Mouse (Mus musculus): ENCODE data around the gene Gm5741. TPM values are rescaled to one million over a fixed set of nuclear protein-coding genes. Genes with fewer than 3 reads are reported as not detected.

Gm5741 gene
- polyA plus RNA-seq (2016; fragmentation: Nextera tagmentation; extraction: Ambion mirVana): 0.85 and 1.2 TPM in 2 replicates

- Histone ChIP-seq H3K4me1 (peaks cover 12% of the 10 kb centered on the region), H3K9me3 (replicated peaks) (no peaks in the 10 kb centered on the region), H3K9ac (no peak within 1 kb of the TSS), H3K36me3 (peaks cover 40% of the 10 kb centered on the region), H3K27me3 (no peaks in the 10 kb centered on the region), H3K4me3 (no peak within 1 kb of the TSS), H3K4me2 (replicated peaks) (no peak within 1 kb of the TSS), H3K27ac (no peak within 1 kb of the TSS)
- ATAC-seq (ENCODE audit: low FRiP score): no peak
These were observed at the start of gene Gm5741 for GRCm38 (mm10) chr8:85067982-85068381. TSS of gene Gm5741 (minus strand) at chr8:85067982.

DNA sequence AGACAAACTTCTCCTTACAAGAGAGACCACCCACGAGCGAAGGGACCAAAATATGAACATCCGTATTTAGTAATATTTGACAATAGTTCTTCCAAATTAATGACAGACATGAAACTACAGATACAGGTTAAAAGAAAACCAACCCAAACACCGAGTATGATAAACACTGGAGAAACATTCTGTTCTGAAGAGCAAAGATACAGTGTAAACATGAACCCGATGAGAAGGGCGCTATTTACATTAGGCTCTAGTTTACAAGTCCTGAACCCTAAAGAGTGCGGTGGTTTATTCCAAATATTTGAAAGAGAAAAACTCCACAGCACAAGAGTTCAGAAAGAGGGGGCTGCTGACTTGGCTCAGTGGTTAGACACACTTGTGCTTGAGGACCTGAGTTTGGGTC is 49.2 kb upstream of the Gm5741 start:
- H3K9ac ChIP-seq: no peak overlapping the region

DNA sequence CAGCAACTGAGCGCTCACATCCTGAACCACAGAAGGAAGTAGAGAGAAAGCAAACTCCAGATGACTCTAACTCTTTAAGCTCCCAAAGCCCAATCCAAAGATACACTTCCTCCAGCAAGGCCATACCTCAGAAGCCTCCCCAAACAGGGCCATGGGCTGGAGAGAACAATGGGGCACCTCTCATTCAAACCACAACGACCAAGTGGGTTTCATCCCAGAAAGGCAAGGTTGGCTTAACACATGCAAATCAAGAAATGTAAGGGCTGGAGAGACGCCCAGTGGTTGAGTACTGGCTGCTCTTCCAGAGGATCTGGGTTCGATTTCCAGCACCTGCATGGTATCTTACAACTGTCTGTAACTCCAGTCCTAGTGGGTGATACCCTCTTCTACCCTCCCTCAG is 47.7 kb upstream of the Gm5741 start:
- Histone ChIP-seq H3K9me3 (replicated peaks) (no peaks in the 10 kb centered on the region), H3K27me3 (no peaks in the 10 kb centered on the region), H3K36me3 (peaks cover 13% of the 10 kb centered on the region), H3K27ac (no peak overlapping the region), H3K4me3 (no peak overlapping the region), H3K4me2 (replicated peaks) (no peak overlapping the region), H3K9ac (no peak overlapping the region), H3K4me1 (no peaks in the 10 kb centered on the region; the same call in 1 of the 2 replicates)
- 72% methylated on average over 4 of the region's 4 CpGs for WGBS
- no peak for ATAC-seq (ENCODE audit: low FRiP score)

More for the DNA sequence above, 49.2 kb upstream of the Gm5741 start:
- H3K9me3 ChIP-seq (replicated peaks): no peaks in the 10 kb centered on the region
- H3K27me3 ChIP-seq: no peaks in the 10 kb centered on the region
- no peak overlapping the region for H3K27ac ChIP-seq
- H3K4me1 ChIP-seq: no peaks in the 10 kb centered on the region; the same call in 1 of the 2 replicates
- no peak overlapping the region for H3K4me2 ChIP-seq (replicated peaks)
- no peak overlapping the region for H3K4me3 ChIP-seq
- whole genome bisulfite sequencing: 87% methylated on average over 7 of the region's 7 CpGs
- no peak for ATAC-seq (ENCODE audit: low FRiP score)
- H3K36me3 ChIP-seq: no peaks in the 10 kb centered on the region

GRCm38 (mm10) chr8:85113241-85113640 is 45.5 kb upstream of the Gm5741 start:
- Histone ChIP-seq H3K4me1 (no peaks in the 10 kb centered on the region), H3K9ac (no peak overlapping the region), H3K4me3 (no peak overlapping the region), H3K4me2 (replicated peaks) (no peak overlapping the region), H3K27me3 (no peaks in the 10 kb centered on the region), H3K27ac (no peak overlapping the region), H3K9me3 (replicated peaks) (no peaks in the 10 kb centered on the region), H3K36me3 (peaks cover 28% of the 10 kb centered on the region)
- no peak for ATAC-seq (ENCODE audit: low FRiP score)
- 95% methylated on average over 10 of the region's 10 CpGs for WGBS

DNA sequence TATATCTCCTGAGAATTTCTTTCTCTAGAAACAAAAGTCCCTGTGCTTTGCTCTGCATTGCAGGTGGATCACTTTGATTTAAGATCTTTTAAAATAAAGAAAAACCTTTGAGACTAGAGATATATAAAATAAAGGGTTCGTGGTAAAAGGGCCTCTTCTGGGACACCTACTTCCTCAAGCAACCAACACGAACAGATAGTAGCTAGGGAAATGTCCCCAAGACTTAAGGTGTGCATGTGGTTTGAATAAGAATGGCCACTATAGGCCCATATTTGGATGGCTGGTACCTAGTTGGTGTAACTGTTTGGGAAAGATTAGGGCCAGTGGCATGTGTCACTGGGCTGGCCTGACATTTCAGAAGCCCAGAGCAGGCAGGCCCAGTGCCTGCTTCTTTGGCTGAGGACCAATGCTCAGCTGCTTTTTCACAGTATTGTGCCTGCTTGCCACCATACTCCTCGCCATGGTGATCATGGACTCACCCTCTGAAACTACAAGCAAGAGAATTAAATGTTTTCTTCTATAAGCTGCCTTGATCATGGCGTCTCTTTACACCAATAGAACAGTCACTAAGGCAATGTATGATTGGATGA is 32.4 kb upstream of the Gm5741 start:
- Histone ChIP-seq H3K4me3 (no peak overlapping the region), H3K9ac (no peak overlapping the region), H3K27ac (no peak overlapping the region), H3K27me3 (no peaks in the 10 kb centered on the region), H3K4me2 (replicated peaks) (no peak overlapping the region), H3K36me3 (peaks cover 34% of the 10 kb centered on the region), H3K4me1 (no peaks in the 10 kb centered on the region), H3K9me3 (replicated peaks) (no peaks in the 10 kb centered on the region)
- WGBS: 86% methylated on average over 4 of the region's 4 CpGs
- ATAC-seq (ENCODE audit: low FRiP score): no peak

- 88% methylated on average over 4 of the region's 4 CpGs for WGBS
These were observed 29.1 kb upstream of the Gm5741 start for GRCm38 (mm10) chr8:85096850-85097249.

DNA sequence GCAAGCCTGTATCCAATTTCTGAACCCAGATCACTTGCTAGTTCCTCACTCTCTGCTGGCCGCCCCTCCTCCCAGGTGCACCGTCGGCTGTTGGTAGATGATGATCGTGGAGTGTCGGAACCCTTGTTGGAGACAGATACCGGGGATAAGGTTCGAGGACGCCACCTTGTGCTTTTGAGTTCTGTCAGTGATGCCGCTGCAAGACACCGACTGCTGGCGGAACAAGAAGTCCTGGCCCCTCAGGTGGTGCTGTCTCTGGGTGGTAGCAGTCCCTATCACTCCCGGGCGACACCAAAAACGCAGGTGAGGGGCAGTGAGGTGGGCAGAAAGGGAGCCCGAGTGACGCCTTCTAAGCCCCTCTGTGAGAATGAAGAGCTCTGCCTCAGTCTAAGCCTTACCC is 28.4 kb upstream of the Gm5741 start:
- no peak overlapping the region for H3K4me2 ChIP-seq (replicated peaks)
- WGBS: 94% methylated on average over 16 of the region's 16 CpGs
- H3K9me3 ChIP-seq (replicated peaks): no peaks in the 10 kb centered on the region
- no peak for ATAC-seq (ENCODE audit: low FRiP score)
- no peaks in the 10 kb centered on the region for H3K4me1 ChIP-seq
- no peaks in the 10 kb centered on the region for H3K27me3 ChIP-seq
- no peak overlapping the region for H3K4me3 ChIP-seq
- H3K9ac ChIP-seq: no peak overlapping the region
- H3K27ac ChIP-seq: no peak overlapping the region
- H3K36me3 ChIP-seq: peaks cover 34% of the 10 kb centered on the region

More at GRCm38 (mm10) chr8:85096850-85097249, 29.1 kb upstream of the Gm5741 start:
- ATAC-seq (ENCODE audit: low FRiP score): no peak
- no peak overlapping the region for H3K9ac ChIP-seq
- no peak overlapping the region for H3K4me3 ChIP-seq
- H3K36me3 ChIP-seq: peaks cover 34% of the 10 kb centered on the region
- no peaks in the 10 kb centered on the region for H3K9me3 ChIP-seq (replicated peaks)
- H3K4me1 ChIP-seq: no peaks in the 10 kb centered on the region
- H3K4me2 ChIP-seq (replicated peaks): no peak overlapping the region
- no peak overlapping the region for H3K27ac ChIP-seq
- no peaks in the 10 kb centered on the region for H3K27me3 ChIP-seq

DNA sequence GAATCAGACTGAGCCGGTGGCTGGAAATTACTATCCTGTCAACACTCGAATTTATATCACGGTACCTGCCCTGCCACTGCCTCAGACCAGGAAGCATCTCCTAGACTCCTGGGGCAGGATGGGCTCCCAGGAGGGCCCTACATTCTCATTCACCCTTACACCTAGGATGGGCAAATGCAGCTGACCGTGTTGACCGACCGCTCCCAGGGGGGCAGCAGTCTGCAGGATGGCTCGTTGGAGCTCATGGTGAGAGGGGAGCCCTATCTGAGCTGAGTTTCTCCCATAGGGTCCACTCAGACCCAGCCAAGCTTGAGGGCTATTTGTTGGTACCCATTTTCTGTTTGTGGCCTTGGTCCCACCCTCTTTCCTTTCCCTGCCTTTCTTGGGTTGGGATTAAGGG is 27.8 kb upstream of the Gm5741 start:
- Histone ChIP-seq H3K4me2 (replicated peaks) (no peak overlapping the region), H3K9ac (no peak overlapping the region), H3K9me3 (replicated peaks) (no peaks in the 10 kb centered on the region), H3K4me3 (no peak overlapping the region), H3K4me1 (no peaks in the 10 kb centered on the region), H3K27ac (no peak overlapping the region), H3K27me3 (no peaks in the 10 kb centered on the region), H3K36me3 (peaks cover 34% of the 10 kb centered on the region)
- no peak for ATAC-seq (ENCODE audit: low FRiP score)
- 93% methylated on average over 7 of the region's 7 CpGs for WGBS

GRCm38 (mm10) chr8:85095051-85095450 is 27.3 kb upstream of the Gm5741 start:
- ATAC-seq (ENCODE audit: low FRiP score): no peak
- Histone ChIP-seq H3K27ac (no peak overlapping the region), H3K4me1 (no peaks in the 10 kb centered on the region), H3K9ac (no peak overlapping the region), H3K9me3 (replicated peaks) (no peaks in the 10 kb centered on the region), H3K4me2 (replicated peaks) (no peak overlapping the region), H3K4me3 (no peak overlapping the region), H3K36me3 (peaks cover 34% of the 10 kb centered on the region), H3K27me3 (no peaks in the 10 kb centered on the region)
- WGBS: 92% methylated on average over 13 of the region's 13 CpGs

DNA sequence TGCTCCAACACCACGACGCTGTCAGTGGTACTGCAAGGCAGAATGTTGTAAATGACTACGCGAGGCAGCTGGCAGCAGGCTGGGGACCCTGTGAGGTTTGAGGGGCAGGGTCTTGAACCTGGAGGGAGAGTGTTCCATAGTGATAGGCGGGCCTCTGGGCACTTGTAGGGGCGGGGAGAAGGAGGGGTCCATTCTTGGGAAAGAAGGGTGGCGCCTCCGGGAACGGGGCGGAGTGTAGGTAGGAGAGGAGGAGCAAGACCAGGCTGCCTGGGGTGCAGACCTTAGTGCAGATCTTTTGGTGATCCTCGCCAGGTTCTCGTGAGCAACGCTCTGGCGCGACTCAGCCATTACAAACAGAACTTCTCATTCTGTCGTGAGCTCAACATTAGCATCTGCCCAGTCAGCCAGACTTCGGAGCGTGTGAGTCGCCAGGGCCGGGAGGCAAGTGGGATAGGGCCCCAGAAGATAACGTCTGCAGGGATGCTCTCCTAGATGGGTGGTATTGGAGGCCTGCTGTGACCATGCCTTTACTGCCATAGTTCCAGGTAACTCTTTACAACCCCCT is 23.8 kb upstream of the Gm5741 start:
- Histone ChIP-seq H3K4me3 (no peak overlapping the region), H3K9me3 (replicated peaks) (no peaks in the 10 kb centered on the region), H3K27me3 (no peaks in the 10 kb centered on the region), H3K4me1 (no peaks in the 10 kb centered on the region), H3K4me2 (replicated peaks) (no peak overlapping the region), H3K36me3 (peaks cover 24% of the 10 kb centered on the region), H3K27ac (no peak overlapping the region), H3K9ac (no peak overlapping the region)
- ATAC-seq (ENCODE audit: low FRiP score): no peak
- WGBS: 33% methylated on average over 21 of the region's 21 CpGs

DNA sequence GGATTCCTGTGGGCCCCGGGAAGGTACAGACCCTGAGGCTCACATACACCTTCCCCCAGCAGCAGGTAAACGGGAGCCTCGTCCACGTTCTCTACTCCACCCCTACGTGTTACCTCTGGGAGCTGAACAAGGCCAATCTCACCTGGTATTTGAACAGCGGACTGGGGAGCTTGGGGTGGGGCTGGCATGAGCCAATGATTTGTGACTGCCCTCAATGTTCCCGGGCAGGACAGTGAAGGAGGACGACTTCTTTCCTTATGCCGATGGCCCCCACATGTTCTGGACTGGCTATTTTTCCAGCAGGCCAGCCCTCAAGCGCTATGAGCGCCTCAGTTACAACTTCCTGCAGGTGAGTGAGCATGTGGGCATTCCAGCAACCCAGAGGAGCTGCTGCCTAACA is 23.1 kb upstream of the Gm5741 start:
- Histone ChIP-seq H3K9me3 (replicated peaks) (no peaks in the 10 kb centered on the region), H3K27me3 (no peaks in the 10 kb centered on the region), H3K4me2 (replicated peaks) (no peak overlapping the region), H3K4me3 (no peak overlapping the region), H3K9ac (no peak overlapping the region), H3K36me3 (peaks cover 17% of the 10 kb centered on the region), H3K4me1 (no peaks in the 10 kb centered on the region), H3K27ac (no peak overlapping the region)
- no peak for ATAC-seq (ENCODE audit: low FRiP score)
- 89% methylated on average over 11 of the region's 11 CpGs for WGBS

DNA sequence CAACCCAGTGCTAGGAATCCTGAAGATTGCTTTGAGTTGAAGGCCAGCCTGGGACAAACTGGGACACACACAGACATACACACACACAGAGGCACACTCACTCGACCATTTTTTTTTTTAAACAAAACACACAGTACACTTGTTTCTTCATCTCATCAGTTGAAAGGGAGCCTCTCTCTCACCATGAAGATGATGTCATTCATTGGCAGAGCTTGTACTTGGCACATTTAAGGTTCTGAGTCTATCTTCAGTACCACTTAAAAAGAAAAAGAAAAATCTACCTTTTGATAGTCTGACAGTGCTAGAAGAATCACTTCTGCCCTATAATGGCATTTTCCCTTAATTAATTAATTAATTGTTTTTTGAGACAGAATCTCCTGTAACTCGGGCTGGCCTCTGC is 21.0 kb upstream of the Gm5741 start:
- Histone ChIP-seq H3K27me3 (no peaks in the 10 kb centered on the region), H3K4me2 (replicated peaks) (no peak overlapping the region), H3K9me3 (replicated peaks) (no peaks in the 10 kb centered on the region), H3K4me3 (no peak overlapping the region), H3K4me1 (peaks cover 5% of the 10 kb centered on the region), H3K27ac (no peak overlapping the region), H3K36me3 (peaks cover 18% of the 10 kb centered on the region; the same call in 1 of the 2 replicates), H3K9ac (no peak overlapping the region)
- 83% methylated on average over 2 of the region's 2 CpGs for WGBS
- ATAC-seq (ENCODE audit: low FRiP score): no peak

DNA sequence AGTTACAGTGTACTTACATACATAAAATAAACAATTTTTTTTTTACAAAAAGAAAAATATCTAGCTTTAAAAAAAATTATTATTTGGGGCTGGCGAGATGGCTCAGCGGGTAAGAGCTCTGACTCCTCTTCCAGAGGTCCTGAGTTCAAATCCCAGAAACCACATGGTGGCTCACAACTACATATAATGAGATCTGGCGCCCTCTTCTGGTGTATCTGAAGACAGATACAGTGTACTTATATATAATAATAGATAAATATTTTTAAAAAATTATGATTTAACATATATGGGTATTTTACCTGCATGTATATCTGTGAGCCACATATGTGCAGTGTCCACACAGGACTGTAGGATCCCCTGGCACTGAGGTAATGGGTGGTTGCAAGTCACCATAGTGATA is 18.5 kb upstream of the Gm5741 start:
- peaks cover 20% of the 10 kb centered on the region for H3K4me1 ChIP-seq
- no peak overlapping the region for H3K9ac ChIP-seq
- H3K27ac ChIP-seq: no peak overlapping the region
- H3K9me3 ChIP-seq (replicated peaks): no peaks in the 10 kb centered on the region
- H3K36me3 ChIP-seq: peaks cover 18% of the 10 kb centered on the region; the same call in 1 of the 2 replicates
- H3K27me3 ChIP-seq: no peaks in the 10 kb centered on the region
- no peak overlapping the region for H3K4me2 ChIP-seq (replicated peaks)
- no peak overlapping the region for H3K4me3 ChIP-seq
- no peak for ATAC-seq (ENCODE audit: low FRiP score)
- 79% methylated on average over 3 of the region's 3 CpGs for WGBS

All from hindbrain, embryonic 12.5 days (tissue).